Mouse (Mus musculus): ENCODE data around the gene Hivep3.

Hivep3 gene

GRCm38 (mm10) chr4:119903806-119904205, 170.2 kb downstream of the Hivep3 start:
- in situ Hi-C loops (cut with MboI, MseI), result no loop called here

DNA sequence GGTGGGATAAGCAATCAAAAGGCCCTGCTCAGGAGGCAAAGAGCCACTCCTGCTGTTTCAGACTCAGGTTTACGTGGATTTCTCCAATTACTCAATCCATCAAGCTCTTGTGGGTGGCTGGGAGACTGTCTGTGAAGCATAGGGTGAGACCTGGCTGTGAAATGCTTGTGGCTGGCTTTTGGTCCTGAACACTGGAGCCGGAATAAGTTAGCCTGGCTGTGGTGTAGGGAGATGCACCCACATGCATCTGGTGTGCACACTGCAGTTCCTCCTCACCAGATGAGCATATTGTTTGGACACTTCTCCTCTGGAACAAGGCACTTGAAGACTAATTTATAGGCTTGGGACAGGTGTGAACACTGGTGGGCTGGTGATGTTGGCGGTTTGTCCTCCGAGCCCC, 170.7 kb downstream of the Hivep3 start:
- in situ Hi-C loops (cut with MboI, MseI), result no loop called here

DNA sequence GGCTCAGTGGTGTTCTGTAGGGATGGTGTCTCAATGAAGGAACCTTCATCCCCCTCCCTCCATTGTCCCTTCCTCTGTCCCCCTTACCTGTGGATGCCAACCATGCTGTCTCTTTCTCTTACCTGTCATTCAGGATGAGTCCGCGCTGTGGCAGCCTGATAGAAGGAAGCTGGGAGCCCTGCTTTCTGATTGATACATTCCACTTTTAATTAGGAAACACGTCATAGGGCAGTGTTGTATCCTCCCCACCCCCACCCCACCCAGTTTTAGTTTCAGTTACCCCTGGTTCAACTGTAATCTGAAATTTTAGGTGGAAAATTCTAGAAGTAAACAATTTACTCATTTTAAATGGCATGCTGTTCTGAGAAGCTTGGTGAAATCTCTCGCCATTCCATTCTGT, 173.5 kb downstream of the Hivep3 start:
- in situ Hi-C loops (cut with MboI, MseI), result no loop called here

DNA sequence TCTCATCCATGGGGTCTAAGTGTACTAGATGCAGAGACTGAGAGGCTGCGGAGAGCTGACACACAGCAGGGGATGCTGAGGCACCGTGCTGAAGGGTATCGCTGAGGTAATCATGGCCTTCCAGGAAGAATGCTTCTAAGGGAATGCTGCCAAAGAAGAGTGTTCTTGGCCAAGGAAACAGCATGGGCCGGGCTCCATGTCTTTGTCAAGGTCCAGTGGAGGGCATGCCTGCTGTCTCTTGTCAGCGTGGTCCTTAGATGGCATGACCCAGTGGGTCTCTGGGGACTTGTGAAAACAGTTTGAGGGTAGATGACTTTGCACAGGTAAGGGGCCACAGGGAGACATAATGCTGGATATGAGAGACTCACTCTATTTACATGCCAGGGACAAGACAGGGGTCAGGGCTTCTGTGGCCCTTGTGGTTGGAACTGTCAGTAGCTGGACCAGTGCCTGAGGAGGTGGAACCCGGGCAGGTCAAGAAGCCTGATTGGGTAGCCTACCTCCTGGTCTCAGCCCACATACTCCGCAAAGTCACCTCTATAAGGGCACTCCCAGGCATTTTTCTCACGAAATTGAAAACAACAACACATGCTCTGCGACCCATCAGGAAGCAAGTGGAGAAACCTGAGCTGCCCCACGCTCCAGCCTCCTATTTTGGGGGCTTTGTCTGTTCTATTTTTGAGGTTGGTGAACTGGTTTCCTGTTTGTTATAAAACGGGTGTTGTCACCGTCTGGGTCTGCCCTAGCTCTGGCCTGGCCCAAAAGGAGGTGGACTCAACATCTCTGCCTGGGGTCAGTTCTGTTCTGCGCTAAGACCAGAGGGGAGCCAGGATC, 177.7 kb downstream of the Hivep3 start:
- in situ Hi-C loops (cut with MboI, MseI), result loop anchor here (5.0 kb wide), 1 partner anchor 216 kb away; no protein-coding TSS in a partner anchor

GRCm38 (mm10) chr4:119912216-119912615, 178.6 kb downstream of the Hivep3 start:
- in situ Hi-C loops (cut with MboI, MseI), result loop anchor here (5.0 kb wide), 1 partner anchor 215 kb away; no protein-coding TSS in a partner anchor

DNA sequence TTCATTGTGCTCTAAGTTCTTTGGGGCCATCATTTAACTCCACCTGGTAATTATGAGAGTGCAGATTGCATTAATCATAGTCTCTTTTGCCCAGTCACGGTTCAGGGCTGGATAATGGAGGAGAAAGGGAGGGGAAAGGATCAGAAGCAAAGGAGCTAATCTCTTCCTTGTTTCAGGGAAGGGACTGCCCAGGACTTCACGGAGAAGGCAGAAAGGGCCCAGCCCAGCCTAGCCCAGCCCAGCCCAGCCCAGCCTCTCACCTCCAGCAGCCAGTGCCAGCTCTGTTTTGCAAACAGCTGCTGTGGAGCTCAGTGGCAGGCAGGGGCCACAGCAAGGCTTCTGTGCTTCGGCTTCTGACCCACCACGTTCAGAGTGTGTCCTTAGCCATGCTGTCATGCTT, 180.6 kb downstream of the Hivep3 start:
- in situ Hi-C loops (cut with MboI, MseI), result loop anchor here (5.0 kb wide), 1 partner anchor 213 kb away; no protein-coding TSS in a partner anchor

DNA sequence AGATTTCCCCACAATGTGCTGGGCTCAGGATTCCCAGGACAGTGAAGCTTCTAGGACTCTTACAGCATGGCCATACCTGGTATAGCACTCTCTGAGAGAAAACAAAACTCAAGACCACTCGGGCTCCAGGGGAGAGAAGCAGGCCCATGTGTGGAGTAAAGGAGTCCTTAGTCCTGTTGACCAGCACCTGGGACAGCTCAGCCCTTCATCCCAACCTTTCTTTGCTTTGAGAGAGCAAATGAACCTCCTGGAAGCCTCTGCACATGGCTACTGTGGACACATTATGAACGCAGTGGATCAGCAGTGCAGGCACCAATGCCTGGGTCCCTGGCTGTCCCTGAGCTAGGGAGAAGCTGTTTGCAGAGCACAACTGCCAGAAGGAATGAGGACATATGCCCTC, 181.5 kb downstream of the Hivep3 start:
- in situ Hi-C loops (cut with MboI, MseI), result no loop called here

DNA sequence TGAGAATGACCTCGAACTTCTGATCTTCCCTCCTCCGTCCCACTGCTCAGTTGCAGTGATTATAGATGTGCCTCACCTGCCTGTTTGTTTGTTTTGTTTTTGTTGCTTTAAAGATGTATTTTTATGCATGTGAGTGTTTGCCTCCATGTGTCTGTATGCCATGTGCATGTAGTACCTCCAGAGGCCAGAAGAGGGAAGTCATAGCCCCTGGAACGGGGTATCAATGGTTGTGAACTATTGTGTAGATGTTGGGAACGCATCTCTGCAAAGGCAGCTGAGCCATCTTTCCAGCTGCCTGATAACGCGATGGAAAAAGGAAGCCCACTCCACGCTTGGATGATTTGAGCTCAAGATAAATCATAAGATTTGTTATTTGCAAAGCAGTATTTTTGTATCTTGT, 183.9 kb downstream of the Hivep3 start:
- in situ Hi-C loops (cut with MboI, MseI), result no loop called here

GRCm38 (mm10) chr4:119919349-119919748, 185.8 kb downstream of the Hivep3 start:
- in situ Hi-C loops (cut with MboI, MseI), result no loop called here

DNA sequence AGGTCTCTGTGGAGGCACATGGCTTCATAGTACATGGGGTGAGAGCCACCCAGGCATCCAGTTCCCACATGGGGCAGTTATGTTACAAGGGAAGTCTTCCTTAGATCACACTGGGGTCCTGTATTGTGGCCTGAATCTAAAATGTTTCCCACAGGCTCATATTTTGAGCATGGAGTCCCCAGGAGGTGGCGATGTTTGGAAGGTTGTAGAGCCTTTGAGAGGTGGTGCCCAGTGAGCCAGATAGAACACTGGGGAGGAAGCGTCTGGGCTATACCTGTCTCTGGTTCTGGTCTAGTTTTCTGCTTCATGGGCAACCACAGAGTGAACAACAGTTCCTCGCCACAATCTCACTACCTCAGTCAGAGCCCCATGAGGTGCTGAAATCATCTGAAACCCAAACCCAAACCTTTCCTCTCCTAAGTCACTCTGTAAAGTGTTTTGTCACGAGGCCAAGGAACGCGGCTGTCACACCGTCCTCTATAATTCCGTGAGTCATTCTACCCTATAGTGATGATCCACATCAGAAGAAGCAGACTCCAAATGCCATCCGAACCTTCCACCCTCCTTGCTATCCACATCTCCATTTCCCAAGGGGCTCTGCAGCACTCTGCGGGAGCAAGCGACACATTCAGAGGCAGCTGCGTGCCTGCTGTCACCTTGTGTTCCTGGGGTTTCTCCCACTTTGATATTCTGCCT, 187.6 kb downstream of the Hivep3 start:
- in situ Hi-C loops (cut with MboI, MseI), result loop anchor here (5.0 kb wide), 2 partner anchors 111 to 181 kb away; no protein-coding TSS in a partner anchor

GRCm38 (mm10) chr4:119921723-119922266, 188.2 kb downstream of the Hivep3 start:
- in situ Hi-C loops (cut with MboI, MseI), result loop anchor here (5.0 kb wide), 2 partner anchors 111 to 181 kb away; no protein-coding TSS in a partner anchor

DNA sequence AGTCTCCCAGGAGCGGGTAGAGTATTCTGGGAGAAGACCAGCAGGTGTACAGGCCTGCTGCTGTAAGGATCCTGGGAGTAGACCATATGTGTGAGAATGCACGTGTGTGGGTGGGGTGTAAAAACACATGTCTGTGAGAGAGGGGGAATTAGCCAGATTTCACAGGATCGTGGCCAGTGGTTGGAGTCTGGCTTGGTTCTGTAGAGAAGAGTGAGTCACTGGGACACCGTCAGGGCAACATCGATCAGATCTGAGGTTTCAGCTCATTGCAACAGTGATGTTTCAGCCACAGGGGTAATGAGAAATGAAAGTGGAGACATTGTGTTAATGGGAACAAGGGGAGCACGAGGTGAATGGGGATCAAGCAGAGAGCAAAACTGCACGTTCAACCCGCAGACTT, 189.4 kb downstream of the Hivep3 start:
- in situ Hi-C loops (cut with MboI, MseI), result loop anchor here (5.0 kb wide), 2 partner anchors 109 to 179 kb away; no protein-coding TSS in a partner anchor

DNA sequence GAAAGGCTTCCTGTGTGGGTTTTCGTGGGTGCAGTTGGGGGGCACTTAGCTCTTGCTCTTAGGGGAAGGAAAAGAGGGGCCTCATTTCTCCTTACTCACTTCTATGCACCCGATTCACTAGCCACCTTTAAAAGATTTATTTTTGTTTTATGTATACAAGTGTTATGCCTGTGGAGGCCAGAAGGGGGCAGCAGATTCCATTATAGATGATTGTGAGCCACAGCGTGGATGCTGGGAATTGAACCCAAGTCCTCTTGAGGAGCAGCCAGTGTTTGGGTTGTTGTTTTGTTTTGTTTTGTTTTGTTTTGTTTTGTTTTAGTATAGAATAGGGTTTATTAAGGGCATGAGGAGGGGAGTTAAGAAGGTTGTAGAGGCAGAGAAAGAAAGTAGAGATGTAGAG, 189.8 kb downstream of the Hivep3 start:
- in situ Hi-C loops (cut with MboI, MseI), result loop anchor here (5.0 kb wide), 2 partner anchors 109 to 179 kb away; no protein-coding TSS in a partner anchor

DNA sequence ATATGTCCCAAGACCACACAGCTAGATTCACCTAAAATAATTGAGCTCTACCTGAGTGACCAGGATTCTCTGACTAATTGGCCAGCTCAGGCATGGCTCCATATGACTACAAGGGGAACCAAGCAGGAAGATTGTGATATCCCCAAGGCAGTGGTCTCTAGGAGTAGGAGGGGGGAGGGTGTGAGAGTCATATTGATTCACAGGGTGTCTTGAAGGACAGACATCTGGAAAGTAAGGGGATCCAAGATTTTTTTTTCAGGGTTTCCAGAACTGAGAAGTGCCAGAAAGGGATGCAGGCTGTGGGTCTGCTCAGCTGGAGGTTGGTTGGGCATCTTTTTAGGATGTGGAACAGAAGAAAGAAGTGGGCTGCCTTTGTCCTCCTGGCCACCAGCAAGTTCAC, 191.5 kb downstream of the Hivep3 start:
- in situ Hi-C loops (cut with MboI, MseI), result no loop called here

DNA sequence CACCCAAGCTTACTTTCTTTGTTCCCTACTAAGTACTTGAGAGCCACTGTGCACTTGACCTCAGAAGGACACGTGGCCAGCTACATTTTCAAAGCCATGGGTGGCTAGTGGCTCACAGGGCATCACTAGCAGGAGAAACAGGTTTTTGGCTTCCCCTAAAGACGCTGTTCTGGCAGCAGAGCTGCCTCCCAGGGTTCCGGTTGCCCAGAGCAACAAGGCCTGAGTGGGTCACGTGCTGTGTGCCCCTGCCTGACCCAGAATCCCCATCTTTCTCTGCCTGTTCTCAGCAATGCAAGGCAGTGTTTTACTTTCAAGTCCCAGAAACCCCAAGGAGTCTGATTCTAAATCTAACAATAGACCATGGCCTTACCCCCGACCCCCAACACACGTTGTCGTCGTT, 198.3 kb downstream of the Hivep3 start:
- in situ Hi-C loops (cut with MboI, MseI), result no loop called here

DNA sequence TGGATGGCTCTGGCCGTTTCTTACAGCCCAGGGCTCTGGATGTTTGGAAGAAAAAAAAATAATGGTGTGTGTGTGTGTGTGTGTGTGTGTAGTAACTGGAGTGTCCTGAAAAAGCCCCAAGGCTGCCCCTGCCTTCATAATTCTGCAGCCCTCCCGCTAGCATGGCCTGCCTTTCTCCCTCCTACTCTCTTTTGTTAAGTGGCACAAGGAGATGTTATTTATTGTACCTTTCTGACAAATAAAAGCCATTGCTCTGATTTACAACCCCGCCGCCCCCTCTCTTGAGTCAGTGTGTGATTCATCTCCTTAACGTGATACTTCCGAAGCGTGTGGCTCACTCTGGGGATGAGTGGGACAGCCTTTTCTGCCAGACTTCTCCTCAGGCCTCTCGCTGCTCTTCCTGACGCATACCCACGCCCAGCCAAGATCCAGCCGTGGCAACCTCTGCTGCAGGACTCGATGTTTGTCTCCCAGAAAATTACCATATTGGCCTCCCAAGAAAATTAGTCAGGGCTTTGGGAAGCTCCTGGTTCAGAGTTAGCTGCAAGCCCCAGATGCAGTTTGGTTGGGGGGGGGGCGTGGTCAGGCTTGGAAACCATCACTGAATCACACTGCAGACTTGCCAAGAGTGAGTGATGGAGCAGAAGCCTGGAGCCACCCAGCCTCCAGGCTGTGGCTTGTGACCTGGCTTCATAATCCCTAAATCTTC, 199.1 kb downstream of the Hivep3 start:
- in situ Hi-C loops (cut with MboI, MseI), result no loop called here

GRCm38 (mm10) chr4:119934901-119935300, 201.3 kb downstream of the Hivep3 start:
- in situ Hi-C loops (cut with MboI, MseI), result no loop called here

DNA sequence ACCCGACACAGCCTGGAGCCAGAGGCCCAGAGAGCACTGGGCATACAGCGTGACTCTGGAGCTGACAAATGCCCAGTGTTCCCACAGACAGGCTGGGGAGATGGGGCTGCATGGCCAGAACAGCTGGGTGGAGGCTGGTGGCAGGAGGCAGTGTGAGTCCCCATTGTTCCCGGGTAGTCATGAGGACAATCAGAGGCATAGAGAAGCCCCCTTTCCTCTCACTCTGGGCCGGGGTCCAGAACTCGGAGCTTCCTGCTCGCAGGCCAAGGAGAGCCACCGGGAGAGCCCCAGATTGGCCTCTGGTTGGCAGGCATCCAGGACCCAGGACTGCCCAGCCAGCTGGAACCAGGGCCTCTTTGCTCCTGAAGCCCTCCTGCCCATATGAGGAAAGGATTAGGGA, 204.3 kb downstream of the Hivep3 start:
- in situ Hi-C loops (cut with MboI, MseI), result no loop called here

DNA sequence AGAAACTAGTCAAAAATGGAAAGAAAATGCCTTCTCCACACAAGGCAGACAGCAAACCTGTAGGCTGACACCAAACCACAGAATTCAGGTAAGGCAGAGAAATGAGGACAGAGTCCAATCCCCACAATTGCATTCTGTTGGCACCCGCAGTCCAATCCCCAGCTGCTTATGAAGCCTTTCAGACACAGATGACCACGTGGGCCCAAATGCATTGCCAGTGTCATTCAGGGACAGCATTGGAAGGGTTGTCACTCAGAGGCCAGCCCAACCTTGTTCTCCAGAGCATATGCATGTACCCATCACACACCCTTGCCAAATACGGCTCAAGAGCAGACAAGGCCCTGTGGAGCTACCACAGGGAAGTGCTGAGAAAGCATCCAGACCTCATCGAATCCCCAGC, 204.9 kb downstream of the Hivep3 start:
- in situ Hi-C loops (cut with MboI, MseI), result no loop called here

DNA sequence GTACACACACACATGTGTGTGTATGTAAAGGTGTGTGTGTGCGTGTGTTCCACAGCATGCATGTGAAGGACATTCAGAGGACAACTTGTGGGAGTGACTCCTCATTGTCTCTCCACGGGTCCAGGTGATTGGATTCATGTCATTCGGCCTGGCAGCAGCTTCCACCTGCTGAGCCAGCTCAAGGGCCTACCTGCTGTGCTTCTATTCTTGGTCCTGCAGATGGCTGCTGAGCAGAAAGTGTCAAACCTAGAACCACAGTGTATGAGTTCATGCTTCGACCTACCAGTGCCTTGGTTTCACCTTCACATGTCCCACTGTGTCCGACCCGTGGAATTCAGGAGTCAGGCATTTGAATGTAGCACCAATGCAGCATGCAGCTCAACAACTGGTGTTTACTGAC, 206.2 kb downstream of the Hivep3 start:
- in situ Hi-C loops (cut with MboI, MseI), result no loop called here

DNA sequence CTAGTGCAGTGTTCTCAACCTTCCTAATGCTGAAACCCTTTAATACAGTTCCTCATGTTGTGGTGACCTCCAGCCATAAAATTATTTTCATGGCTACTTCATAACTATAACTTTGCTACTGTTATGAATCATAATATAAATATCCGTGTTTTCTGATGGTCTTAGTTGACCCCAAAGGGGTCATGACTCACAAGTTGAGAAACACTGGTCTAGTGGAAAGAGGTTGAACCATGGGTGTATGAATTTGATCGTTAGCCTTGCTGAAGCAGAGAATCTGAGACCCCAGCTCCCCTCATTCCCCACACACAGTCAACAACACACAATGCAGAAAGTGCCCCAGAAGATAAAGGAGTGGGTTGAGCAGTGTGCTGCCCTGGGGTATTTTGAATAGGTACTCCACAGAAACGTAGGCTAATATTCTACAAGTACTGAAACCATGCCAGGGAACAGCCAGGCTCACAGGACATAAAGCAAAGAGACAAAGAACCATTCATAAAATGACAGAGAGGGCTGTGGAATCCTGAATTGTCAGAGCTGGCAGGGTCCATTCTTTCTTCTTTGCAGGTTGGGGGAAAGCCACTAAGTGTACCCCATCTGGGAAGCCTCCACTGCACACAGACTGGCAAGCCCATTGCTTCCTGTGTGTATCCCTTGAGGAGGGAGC, 212.8 kb downstream of the Hivep3 start:
- in situ Hi-C loops (cut with MboI, MseI), result no loop called here

Data from T-helper 1 cell (primary cell).